Mouse (Mus musculus) heart, postnatal 0 days (tissue): Measurements from ENCODE around the gene Kl.

Source experiments
- CTCF ChIP-seq: IDR thresholded peaks from 2 replicates; pipeline ENCODE4 v1.5.1; 2016; ENCODE audit warnings: antibody characterized with exemption, control low read depth, low read depth
- EP300 ChIP-seq: IDR thresholded peaks from 2 replicates; pipeline ENCODE4 v1.6.1; 2016; ENCODE audit warnings: antibody characterized with exemption, low read depth

GRCm38 (mm10) chr5:150912156-150912555, 40.3 kb upstream of the Kl start:
- TF ChIP-seq EP300: no peak
- no peak for TF ChIP-seq CTCF
